Mouse (Mus musculus) neural tube, embryonic 15.5 days (tissue): ENCODE results near the gene Gm5926. TPM values are rescaled to one million over a fixed set of nuclear protein-coding genes. Genes with fewer than 3 reads are reported as not detected.
"Not testable (repeated sequence)": the region's sequence is repeated elsewhere in the genome, so short reads cannot be mapped to it uniquely, and the experiment has no call there.

Experiments
- ATAC-seq: fragments of 200-750 bp; cut with Nextera tagmentation; 2 replicates; pipeline ENCODE4 v1.8.0; 2017; ENCODE audit warnings: mild to moderate bottlenecking, moderate TSS enrichment, moderate library complexity; ENCODE audit not compliant: low FRiP score
- H3K27ac ChIP-seq: fragments of 300-500 bp; sonication (generic); replicated peaks from 2 replicates; pipeline ENCODE4 v1.5.1; 2015; ENCODE audit warnings: mild to moderate bottlenecking, inconsistent platforms
- H3K27me3 ChIP-seq: fragments of 300-500 bp; sonication (generic); replicated peaks from 2 replicates; pipeline ENCODE4 v1.6.1; 2015; ENCODE audit warnings: inconsistent platforms
- H3K36me3 ChIP-seq: fragments of 300-500 bp; sonication (generic); 2 replicates; pipeline ENCODE4 v1.6.1; 2015; ENCODE audit warnings: inconsistent platforms
- H3K4me1 ChIP-seq: fragments of 300-500 bp; sonication (generic); 2 replicates; pipeline ENCODE4 v1.6.1; 2015; ENCODE audit warnings: inconsistent platforms
- H3K4me2 ChIP-seq: fragments of 300-500 bp; sonication (generic); 2 replicates; pipeline ENCODE4 v1.6.1; 2015; ENCODE audit warnings: inconsistent platforms, mild to moderate bottlenecking, moderate library complexity
- H3K4me3 ChIP-seq: fragments of 300-500 bp; sonication (generic); replicated peaks from 2 replicates; pipeline ENCODE4 v1.5.1; 2015; ENCODE audit warnings: mild to moderate bottlenecking, inconsistent platforms
- H3K9ac ChIP-seq: fragments of 300-500 bp; sonication (generic); replicated peaks from 2 replicates; pipeline ENCODE4 v1.6.1; 2015; ENCODE audit warnings: mild to moderate bottlenecking, inconsistent platforms
- H3K9me3 ChIP-seq: fragments of 300-500 bp; sonication (generic); replicated peaks from 2 replicates; pipeline ENCODE4 v1.6.1; 2016; ENCODE audit warnings: inconsistent platforms
- WGBS: fragments of 180-500 bp; shearing (Covaris S2); methylation state at CpG from one replicate; pipeline ENCODE4 v1.1.7; 2015; ENCODE audit warnings: mixed read lengths; 5-methylcytosine and 5-hydroxymethylcytosine counted together
- polyA plus RNA-seq: library from polyadenylated mRNA; unstranded; fragments of >200 nt; fragmentation: Nextera tagmentation; extraction: Ambion mirVana; gene quantifications from 2 replicates; pipeline ENCODE4 v1.2.1, GENCODE M21; 2015

Gene Gm5926
- polyA plus RNA-seq, result not detected in 2 replicates

DNA sequence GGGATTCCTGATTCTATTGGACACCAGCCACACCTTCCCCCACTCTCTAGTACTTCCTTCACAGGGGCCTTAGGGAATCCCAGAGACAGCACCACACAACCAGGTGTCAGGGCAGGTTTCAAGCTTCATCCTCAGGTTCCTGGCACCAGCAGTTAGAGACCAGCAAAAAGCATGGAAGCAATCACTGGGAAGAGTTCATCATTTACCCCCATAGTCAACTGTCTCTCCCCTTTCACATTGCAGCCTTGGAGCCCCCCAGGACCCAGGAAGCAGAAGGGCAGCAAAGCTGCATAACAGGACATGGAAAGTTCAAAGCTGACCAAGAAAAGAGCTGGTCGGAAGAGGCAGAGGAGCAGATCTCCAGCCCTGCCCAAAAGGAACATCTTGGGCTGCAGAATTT, at the start of gene Gm5926:
TSS of gene Gm5926 (plus strand) at position 301 of the 400 bp plus-strand sequence.
- WGBS, result no CpG with 5 or more reads among the region's 1 CpGs
- H3K4me2 ChIP-seq, H3K27ac ChIP-seq, H3K9me3 ChIP-seq, H3K4me1 ChIP-seq, H3K4me3 ChIP-seq, H3K27me3 ChIP-seq, H3K36me3 ChIP-seq, ATAC-seq, H3K9ac ChIP-seq: not testable (repeated sequence)

DNA sequence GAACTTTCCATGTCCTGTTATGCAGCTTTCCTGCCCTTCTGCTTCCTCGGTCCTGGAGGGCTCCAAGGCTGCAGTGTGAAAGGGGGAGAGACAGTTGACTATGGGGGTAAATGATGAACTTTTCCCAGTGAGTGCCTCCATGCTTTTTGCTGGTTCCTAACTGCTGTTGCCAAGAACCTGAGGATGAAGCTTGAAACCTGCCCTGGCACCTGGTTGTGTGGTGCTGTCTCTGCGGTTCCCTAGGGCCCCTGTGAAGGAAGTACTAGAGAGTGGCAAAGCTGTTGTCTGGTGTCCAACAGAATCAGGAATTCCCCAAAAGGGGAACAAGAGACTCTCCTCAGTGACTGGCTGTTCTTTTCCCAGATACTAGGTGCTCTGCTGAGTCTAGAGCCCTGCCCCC, 49.5 kb upstream of the Gm5926 start:
- not testable (repeated sequence) for H3K4me2 ChIP-seq, H3K9ac ChIP-seq, H3K27ac ChIP-seq, ATAC-seq, H3K4me3 ChIP-seq, H3K36me3 ChIP-seq, H3K4me1 ChIP-seq, H3K27me3 ChIP-seq
- 94% methylated on average over 1 of the region's 2 CpGs for WGBS
- peaks cover 11% of the 10 kb centered on the region for H3K9me3 ChIP-seq

- peaks cover 11% of the 10 kb centered on the region for H3K9me3 ChIP-seq
- H3K4me1 ChIP-seq, H3K4me3 ChIP-seq, H3K27me3 ChIP-seq, H3K27ac ChIP-seq, ATAC-seq, H3K9ac ChIP-seq, H3K4me2 ChIP-seq, H3K36me3 ChIP-seq: not testable (repeated sequence)
- WGBS, result 81% methylated on average over 3 of the region's 3 CpGs
Measured at GRCm38 (mm10) chrX:32601425-32601824, 49.1 kb upstream of the Gm5926 start.

Other genes starting within 250 kb of the Gm5926 start
- gene Btbd35f1, start 90.7 kb upstream of the Gm5926 start, polyA plus RNA-seq, result not detected in 2 replicates
- not detected in 2 replicates for gene Btbd35f21, start 75.4 kb downstream of the Gm5926 start, polyA plus RNA-seq
- gene Btbd35f30, start 243.9 kb downstream of the Gm5926 start, polyA plus RNA-seq, result not detected in 2 replicates